Mouse (Mus musculus) layer of hippocampus, adult 2 months (tissue): ENCODE measurements around the gene Josd1. TPM values are rescaled to one million over a fixed set of nuclear protein-coding genes. Genes with fewer than 3 reads are reported as not detected.

ENCODE experiments used
- DNase-seq, 2 experiments: peaks; one replicate each; pipeline ENCODE4 v3.0.0; 2022; ENCODE audit warnings: low spot score in 2 of 2
- H3K27ac ChIP-seq: fragments of 200-600 bp; 2 replicates; pipeline ENCODE4 v1.8.1; 2022
- H3K4me3 ChIP-seq: fragments of 200-600 bp; 2 replicates; pipeline ENCODE4 v1.8.1; 2022; ENCODE audit warnings: mild to moderate bottlenecking
- CTCF ChIP-seq: fragments of 200-600 bp; conservative IDR thresholded peaks from 2 replicates; pipeline ENCODE4 v1.8.1; 2022; ENCODE audit warnings: antibody characterized with exemption, mild to moderate bottlenecking, moderate library complexity
- total RNA-seq, 2 experiments: library from RNA; stranded (reverse); gene quantifications; 2 replicates each; pipeline ENCODE4 v1.2.3; 2021

The Josd1 gene
- total RNA-seq, 2 experiments from 2014 or later: 46.0 to 47.0 TPM

DNA sequence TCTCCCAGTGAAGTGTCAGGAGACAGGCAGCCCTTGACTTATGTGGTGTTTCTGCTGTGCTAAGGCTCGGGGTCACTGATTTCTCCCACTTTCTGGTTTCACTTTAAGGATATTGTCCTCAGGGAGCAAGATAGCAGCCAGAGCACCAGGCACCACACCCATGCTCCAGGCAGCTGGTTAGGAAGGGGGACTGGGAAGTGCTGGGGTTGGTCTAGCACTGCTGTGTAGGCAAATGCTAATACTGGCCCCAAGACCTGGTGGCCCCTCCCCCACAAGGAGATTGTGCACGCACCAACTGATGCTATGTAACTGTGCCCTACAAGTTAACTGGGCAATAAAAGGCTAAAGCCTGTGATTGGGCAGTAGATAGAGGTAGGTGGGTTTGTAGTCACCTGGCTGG lies 57.2 kb downstream of the Josd1 start:
- no peak for TF ChIP-seq CTCF
- DNase-seq: no peak
- no peak overlapping the region for H3K4me3 ChIP-seq
- H3K27ac ChIP-seq: no peak overlapping the region

Other genes starting within 250 kb of the Josd1 start
- gene Csnk1e, start 232.4 kb downstream of the Josd1 start, total RNA-seq: 100 to 1,000 TPM; 104 to 108 TPM
- gene Kcnj4, start 182.7 kb downstream of the Josd1 start, total RNA-seq: 10 to 100 TPM; 85.5 to 88.6 TPM
- under 1 TPM in 1 of 2 experiments, not detected in 1; 0.51 TPM for gene Kdelr3, start 171.5 kb downstream of the Josd1 start, total RNA-seq
- gene Ddx17, start 141.2 kb downstream of the Josd1 start, total RNA-seq: 100 to 1,000 TPM; 322 to 329 TPM
- gene Dmc1, start 82.8 kb downstream of the Josd1 start, total RNA-seq: 1 to 10 TPM in 1 of 2 experiments, under 1 TPM in 1; 0.79 to 1.3 TPM
- 10 to 100 TPM; 12.3 to 13.1 TPM for gene Fam227a, start 29.0 kb downstream of the Josd1 start, total RNA-seq
- 10 to 100 TPM; 39.5 to 45.4 TPM for gene Cby1, start 28.7 kb downstream of the Josd1 start, total RNA-seq
- 100 to 1,000 TPM in 1 of 2 experiments, 10 to 100 TPM in 1; 99.9 to 105 TPM for gene Tomm22, start 17.1 kb downstream of the Josd1 start, total RNA-seq
- gene Gtpbp1, start 2.9 kb upstream of the Josd1 start, total RNA-seq: 10 to 100 TPM; 52.4 to 59.1 TPM
- gene Sun2, start 54.6 kb upstream of the Josd1 start, total RNA-seq: 10 to 100 TPM; 29.2 to 34.8 TPM
- 10 to 100 TPM; 55.5 to 64.8 TPM for gene Dnal4, start 89.9 kb upstream of the Josd1 start, total RNA-seq
- gene Nptxr, start 116.8 kb upstream of the Josd1 start, total RNA-seq: 100 to 1,000 TPM; 756 to 804 TPM
- 10 to 100 TPM; 11.9 to 22.4 TPM for gene Npcd, start 146.3 kb upstream of the Josd1 start, total RNA-seq
- 100 to 1,000 TPM; 336 to 347 TPM for gene Cbx6, start 146.8 kb upstream of the Josd1 start, total RNA-seq
- gene Apobec3, start 203.7 kb upstream of the Josd1 start, total RNA-seq: 1 to 10 TPM; 5.5 to 5.8 TPM